Mouse (Mus musculus): ENCODE measurements around the gene Lrrc4c.

Lrrc4c gene

DNA sequence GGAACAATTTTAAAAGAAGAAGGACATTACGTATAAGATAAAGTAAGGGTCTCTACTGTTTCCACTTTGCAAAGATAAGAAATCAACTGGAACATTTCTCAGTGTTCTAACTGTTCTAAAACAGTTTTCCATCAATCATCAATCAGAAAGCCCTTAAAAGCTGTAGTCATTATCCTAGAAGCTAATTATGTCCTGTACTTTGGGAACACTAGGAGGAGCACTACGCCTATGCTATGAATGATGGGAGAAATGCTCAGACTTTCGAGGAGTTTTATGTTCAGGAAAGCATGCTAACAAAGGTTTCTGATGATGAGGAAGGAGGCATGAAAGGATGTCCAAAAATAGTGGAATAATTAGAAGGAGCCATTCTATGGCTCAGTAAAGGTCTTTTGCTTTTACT is 219.5 kb downstream of the Lrrc4c start:
- DNase-seq (ENCODE audit: low read depth, low spot score): no peak

DNA sequence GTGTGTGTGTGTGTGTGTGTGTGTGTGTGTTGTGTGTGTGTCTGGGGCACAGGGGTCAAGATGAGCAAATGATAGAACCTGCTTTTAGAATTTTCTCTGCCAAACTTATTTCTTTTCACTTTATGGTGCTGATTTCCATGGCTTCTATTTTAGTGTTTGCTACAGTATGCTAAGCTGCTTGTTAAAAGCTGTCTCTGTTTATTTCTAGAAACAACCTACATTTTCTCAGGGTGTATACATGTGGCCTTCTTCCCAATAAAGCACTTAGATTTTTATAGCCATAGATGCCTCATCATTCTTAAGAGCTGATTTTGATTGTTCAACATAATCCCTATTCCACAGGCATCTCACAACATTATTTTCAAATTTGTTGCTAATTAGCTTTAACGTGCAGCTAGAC is 229.2 kb downstream of the Lrrc4c start:
- DNase-seq (ENCODE audit: low read depth, low spot score): no peak

DNA sequence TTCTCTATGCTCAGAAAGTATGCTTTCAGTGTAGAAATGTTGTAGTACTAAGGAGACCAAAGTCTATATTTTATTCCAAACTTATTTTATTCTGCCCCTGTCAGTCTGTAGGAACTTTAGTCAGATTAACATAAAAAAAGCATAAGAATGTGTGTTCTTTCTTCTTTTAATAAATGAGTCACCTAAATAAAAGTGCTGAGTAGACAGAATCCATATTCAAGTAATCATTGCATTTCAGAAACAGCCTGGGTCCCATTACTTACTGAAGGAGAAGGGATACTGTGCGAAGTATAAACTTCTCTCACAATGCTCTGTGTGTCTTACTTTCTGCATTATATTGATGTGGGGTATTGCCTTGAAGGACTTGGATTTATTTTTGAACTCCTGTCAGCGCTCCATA is 255.8 kb downstream of the Lrrc4c start:
- no peak for DNase-seq (ENCODE audit: low read depth, low spot score)

DNA sequence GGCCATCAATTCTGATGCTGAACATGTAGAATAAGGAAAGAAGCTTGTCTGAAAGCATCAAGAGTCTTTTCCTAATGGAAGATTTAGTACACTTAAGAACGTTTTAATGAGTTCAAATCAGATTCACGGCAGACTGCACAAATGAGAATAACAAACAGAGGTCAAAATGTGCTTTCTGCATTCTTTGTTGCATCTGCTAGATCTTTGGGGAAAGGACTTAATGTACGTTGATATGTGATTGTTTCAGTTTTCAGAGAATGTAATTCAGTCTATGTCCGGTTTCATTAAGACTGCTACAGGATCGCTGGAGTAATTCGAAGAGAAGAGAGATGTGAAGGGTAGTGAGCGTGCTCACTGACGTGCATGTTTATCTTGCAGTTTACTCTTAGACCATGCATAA is 259.7 kb downstream of the Lrrc4c start:
- DNase-seq (ENCODE audit: low read depth, low spot score): no peak

DNA sequence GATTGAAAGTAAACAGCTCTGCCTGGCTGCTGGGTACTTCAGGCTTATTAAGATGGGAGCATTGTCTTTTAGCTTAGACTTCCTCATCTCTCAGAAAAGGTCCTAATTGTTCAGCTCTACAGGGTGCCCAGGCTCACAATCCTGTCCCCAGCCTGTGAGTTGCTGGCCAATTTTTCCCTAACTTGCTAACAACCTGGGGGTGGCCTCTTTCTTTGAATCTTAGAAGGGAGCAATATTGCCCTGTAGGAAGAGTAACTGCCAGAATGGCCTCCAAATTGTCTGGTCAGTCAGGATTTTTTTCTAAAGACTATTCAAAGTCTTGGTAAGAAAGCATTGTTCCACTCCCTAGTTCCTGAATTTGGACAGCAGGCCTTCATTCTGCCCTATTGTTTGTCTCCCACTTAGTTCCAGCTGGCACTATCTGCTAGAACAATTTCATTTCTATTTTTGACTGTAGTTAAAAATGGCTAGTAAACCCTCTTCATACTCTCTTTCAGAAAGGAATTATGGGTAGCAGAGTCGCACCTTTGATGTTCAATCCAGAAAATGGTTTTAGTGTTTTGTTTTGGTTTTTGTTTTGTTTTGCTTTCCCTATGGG is 262.3 kb downstream of the Lrrc4c start:
- DNase-seq (ENCODE audit: low read depth, low spot score): no peak

DNA sequence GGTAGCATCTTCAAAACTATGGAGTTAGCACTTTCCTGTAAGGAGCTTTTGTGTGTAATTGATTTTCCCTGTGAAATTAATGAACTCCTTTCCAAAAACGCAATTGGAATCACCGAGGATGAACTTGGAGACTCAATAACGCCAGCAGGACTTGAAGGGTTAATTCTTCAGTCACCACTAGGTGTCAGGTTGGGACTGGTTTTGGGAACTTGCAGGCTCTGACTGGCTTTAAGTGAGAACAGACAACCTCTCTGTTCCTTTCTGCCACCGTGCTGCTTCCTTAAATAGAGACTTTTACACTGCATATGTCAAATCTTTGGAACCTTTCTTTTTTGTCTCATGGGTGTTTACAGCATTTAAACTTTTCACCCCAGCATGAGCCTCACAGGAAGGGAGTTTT is 267.7 kb downstream of the Lrrc4c start:
- peak; percentile 73 for DNase-seq (ENCODE audit: low read depth, low spot score)

GRCm38 (mm10) chr2:96604801-96605200 is 286.8 kb downstream of the Lrrc4c start:
- DNase-seq (ENCODE audit: low read depth, low spot score): no peak

DNA sequence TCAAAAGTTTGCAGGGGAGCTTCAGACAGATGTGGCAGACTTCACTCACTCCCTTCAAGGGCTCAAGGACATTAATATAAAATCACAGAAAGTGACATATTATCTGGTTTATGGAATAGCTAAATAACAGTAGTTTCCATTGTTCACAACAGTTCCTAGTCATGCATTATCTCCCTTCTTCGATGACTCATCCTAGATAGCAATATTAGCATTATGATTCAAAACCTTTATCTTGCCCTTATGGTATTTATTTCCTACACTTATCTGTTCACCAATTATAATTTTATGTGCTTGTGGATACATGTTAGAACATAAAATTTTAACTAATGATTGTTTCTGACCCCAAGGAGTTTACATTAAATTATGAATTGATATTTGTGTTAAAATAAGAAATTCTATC is 296.2 kb downstream of the Lrrc4c start:
- no peak for DNase-seq (ENCODE audit: low read depth, low spot score)

GRCm38 (mm10) chr2:96618691-96619205 is 300.8 kb downstream of the Lrrc4c start:
- DNase-seq (ENCODE audit: low read depth, low spot score): no peak

DNA sequence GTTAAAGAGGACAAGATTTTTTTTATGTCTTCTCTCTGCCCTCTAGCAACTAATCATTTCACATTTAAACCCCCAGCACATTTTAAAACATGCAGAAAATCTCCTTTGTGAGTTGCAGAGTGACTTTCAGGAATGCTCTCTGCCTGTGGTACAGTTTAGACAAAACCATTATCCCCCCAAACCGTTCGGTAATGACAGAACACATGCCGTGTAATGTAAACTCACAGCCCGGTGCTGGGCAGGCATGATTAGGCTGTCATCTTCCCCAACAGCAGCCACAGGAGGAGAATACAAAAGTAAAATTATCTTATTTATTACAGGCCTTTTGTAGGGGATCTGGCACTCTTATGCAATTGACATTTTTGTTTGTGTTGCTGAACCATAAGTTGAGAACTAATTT is 349.1 kb downstream of the Lrrc4c start:
- no peak for DNase-seq (ENCODE audit: low read depth, low spot score)

DNA sequence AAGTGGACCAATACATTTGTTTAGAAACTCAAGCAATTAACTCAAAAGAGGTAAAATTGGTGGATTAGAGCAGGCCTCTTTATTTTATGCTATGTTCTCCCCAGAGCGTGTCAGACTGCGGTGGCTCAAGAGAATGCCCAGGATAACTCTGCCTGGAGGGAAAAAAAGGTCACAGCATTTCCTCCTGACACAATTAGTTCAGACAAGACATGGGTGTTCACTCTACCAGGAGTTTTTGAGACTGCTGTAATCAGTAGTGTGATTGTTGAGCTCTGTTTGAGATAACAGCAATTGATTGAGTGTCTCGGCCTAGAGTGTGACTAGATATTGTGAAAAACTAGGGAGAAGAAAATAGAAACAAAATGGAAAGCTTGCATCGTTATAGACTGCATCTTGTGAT is 363.8 kb downstream of the Lrrc4c start:
- DNase-seq (ENCODE audit: low read depth, low spot score): no peak

DNA sequence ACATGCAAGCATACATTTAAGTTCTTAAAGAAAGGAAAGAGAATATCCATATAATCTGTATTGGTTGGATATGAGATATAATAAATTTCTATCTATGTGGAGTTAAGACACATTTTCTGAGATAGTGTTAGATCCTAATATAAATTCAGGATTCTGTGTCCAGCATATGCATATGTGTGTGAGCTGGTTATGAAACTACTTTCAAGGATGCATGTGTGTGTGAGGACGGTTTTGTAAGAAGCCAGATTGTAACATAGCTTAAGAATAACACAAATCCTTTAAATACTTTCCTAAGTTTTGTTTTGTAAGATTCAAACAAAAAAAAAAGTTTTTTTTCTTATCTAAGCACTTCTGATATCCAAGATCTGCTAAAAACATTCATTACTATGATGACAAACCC is 367.4 kb downstream of the Lrrc4c start:
- no peak for DNase-seq (ENCODE audit: low read depth, low spot score)

DNA sequence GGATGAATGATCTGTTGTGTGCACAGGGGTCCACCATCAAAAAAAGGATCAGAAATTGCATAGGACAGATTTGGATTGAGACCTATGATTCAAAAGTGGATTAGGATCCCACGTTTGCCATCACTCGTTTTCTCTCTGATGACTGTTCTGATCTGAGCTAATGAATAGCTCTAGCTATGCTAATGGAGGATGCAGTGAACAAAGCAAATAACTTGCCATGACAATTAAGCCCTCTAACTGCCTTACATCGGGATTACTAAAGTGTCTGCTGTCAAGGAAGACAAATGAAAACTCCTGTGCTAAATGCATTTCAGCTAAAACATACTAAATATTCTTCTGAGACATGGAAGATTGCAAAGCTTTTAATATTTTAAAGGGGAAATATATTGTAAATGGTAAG is 387.0 kb downstream of the Lrrc4c start:
- DNase-seq (ENCODE audit: low read depth, low spot score): no peak

GRCm38 (mm10) chr2:96707772-96708350 is 389.9 kb downstream of the Lrrc4c start:
- DNase-seq (ENCODE audit: low read depth, low spot score): no peak

- no peak for DNase-seq (ENCODE audit: low read depth, low spot score)
Observed at GRCm38 (mm10) chr2:96714561-96714960, 396.6 kb downstream of the Lrrc4c start.

DNA sequence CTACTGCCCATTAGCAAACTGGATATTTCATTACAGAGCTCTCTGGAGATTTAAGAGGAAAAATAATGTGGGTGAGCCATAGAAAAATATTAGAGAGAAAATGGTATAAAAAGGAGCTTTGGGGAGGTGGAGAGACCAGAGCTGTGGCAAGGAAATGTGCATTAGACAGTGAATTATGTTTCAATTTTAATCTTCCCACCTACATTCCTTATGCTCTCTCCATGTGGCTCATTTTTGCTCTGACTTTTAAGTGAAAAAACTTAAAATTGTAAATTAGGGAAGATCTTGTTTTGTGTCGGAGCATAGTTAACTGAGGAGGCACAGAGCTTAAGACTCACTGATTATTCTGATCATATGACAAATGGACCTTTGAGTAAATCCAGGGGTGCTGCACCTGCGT is 399.4 kb downstream of the Lrrc4c start:
- DNase-seq (ENCODE audit: low read depth, low spot score): no peak

GRCm38 (mm10) chr2:96723395-96723794 is 405.4 kb downstream of the Lrrc4c start:
- DNase-seq (ENCODE audit: low read depth, low spot score): no peak

DNA sequence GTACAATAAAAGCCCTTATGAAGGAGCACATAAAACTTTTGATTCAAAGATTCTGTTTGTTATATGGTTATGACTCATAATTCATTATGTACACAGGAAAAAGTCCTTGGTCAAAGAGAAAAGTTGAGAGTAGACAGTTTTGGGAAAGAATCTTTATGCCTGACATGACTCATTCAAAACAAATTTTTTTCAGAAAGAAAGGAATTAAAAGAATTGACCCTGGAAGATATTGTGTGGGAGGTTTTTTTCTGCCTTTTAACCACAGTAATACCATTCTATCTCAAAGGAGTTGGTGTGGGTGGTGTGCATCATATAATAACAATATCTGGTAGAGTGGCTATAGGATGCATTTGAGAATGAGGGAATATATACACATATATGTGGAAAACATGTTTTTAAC is 418.1 kb downstream of the Lrrc4c start:
- DNase-seq (ENCODE audit: low read depth, low spot score): no peak

DNA sequence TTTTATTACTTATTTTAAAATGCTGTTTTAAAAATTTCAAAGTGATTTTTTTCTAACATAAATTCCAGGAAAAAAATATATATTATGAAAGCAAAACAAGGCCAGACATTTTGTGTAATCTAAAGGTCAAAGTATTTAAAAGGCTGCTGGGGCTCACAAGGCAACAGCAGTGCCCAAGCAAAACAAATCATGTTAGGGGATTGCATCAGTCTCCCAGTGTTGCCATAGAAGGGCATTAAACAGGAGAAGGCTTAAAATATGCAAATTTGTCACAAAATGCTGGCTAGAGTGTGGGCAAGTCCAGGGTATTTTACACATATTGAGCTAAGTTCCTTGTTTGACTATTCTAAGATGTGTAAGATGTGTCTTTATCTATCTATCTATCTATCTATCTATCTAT is 437.1 kb downstream of the Lrrc4c start:
- no peak for DNase-seq (ENCODE audit: low read depth, low spot score)

GRCm38 (mm10) chr2:96757701-96758100 is 439.7 kb downstream of the Lrrc4c start:
- DNase-seq (ENCODE audit: low read depth, low spot score): no peak

GRCm38 (mm10) chr2:96763538-96763937 is 445.6 kb downstream of the Lrrc4c start:
- DNase-seq (ENCODE audit: low read depth, low spot score): no peak

DNA sequence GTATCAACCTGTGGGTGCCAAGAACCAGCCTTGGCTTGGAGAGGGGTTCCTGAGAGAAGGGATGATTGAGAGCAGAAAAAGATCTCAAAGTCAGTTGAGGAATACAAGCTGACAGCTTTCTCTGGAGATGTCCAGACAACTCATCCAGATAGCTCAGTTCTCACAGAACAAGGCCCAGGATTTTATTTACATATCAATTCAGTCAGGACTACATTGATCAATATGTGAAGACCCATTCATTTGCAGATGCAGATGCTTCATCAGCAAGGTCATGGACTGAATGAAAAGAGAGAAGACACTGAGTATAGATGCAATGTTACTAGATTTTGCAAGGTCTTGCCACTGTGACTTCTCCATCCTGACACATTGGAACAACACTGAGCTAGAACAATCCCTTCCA is 457.4 kb downstream of the Lrrc4c start:
- DNase-seq (ENCODE audit: low read depth, low spot score): no peak

- no peak for DNase-seq (ENCODE audit: low read depth, low spot score)
Observed at GRCm38 (mm10) chr2:96796681-96797385, 478.9 kb downstream of the Lrrc4c start.
